Mouse (Mus musculus): Measurements from ENCODE around the gene Rims1. TPM values are rescaled to one million over a fixed set of nuclear protein-coding genes. Genes with fewer than 3 reads are reported as not detected.

Rims1 gene
- polyA plus RNA-seq (2014; fragmentation: Nextera tagmentation; extraction: Ambion mirVana), result 2.0 and 2.6 TPM in 2 replicates

DNA sequence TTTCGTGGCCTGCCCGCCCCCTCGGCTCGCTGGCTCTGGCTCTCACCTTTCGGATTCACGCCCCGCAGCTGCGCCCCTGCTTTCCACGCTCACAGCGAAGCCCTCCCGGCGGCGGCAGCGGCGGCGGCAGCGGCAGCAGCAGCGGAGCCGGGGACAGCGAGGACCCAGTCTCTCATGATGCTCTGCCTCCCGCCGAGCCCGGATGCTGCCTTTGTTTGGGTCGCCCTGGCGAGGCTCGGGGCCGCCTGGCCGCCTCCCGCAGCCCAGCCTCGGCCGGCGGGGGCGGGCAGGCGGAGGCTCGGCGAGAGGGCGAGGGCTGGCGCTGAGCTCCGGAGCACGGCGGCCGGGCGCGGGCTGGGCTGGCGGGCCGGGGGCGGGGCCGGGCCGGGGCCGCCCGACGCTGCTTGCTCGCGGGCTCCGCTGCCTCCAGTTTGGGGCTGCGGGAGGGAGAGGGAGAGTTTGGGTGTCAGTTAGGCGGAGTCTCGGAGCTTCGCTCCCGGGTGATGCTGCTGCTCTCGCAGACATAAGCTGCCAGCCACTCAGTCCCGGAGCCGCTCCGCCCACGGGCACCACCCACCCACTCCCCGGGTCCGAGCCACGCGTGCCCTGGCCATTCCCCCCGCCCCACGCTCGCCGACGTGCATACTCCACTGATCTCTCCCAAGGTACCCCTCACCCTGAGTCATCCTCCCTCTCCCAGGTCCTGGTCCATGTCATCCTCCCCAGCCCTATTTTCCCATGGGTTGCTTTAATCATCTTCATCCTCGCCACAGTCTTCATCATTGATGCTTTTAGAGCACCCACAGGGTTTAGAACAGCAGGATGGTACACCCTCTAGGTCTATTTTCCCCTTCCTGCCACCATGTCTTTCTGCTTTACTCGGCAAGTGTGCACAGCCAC, at the start of gene Rims1:
Gene Rims1, minus strand, starts transcription at position 269 of the 900 bp plus-strand sequence.
- peak within 1 kb of the TSS; percentile 81 for H3K9ac ChIP-seq (replicated peaks; ENCODE audit: low read length)
- no peaks in the 10 kb centered on the region for H3K36me3 ChIP-seq (replicated peaks; ENCODE audit: control insufficient read depth, insufficient read depth, low read depth, low read length)
- no peaks in the 10 kb centered on the region for H3K9me3 ChIP-seq (replicated peaks; ENCODE audit: control insufficient read depth, low read length)
- peaks cover 3% of the 10 kb centered on the region; the same call in 1 of the 2 replicates for H3K4me1 ChIP-seq (ENCODE audit: control insufficient read depth, insufficient read depth, low read length)
- ATAC-seq (replicated peaks; ENCODE audit: insufficient number of reproducible peaks, low FRiP score, low TSS enrichment, low read depth), result peak; percentile 93
- H3K27ac ChIP-seq (replicated peaks; ENCODE audit: low read depth, low read length), result no peak within 1 kb of the TSS
- 1% methylated on average over 57 of the region's 76 CpGs for WGBS
- H3K27me3 ChIP-seq (ENCODE audit: control insufficient read depth, insufficient read depth, low read length), result peaks cover 2% of the 10 kb centered on the region; the same call in 1 of the 2 replicates
- H3K4me2 ChIP-seq (ENCODE audit: low read depth, low read length), result peak within 1 kb of the TSS; percentile 90
- DNase-seq (ENCODE audit: low spot score), result peak; percentile 65
- H3K4me3 ChIP-seq (ENCODE audit: low read depth, low read length), result peak within 1 kb of the TSS; percentile 67

GRCm38 (mm10) chr1:22806626-22807096, 867 bp upstream of the Rims1 start:
- no peak for ATAC-seq (replicated peaks; ENCODE audit: insufficient number of reproducible peaks, low FRiP score, low TSS enrichment, low read depth)
- peaks cover 2% of the 10 kb centered on the region; the same call in 1 of the 2 replicates for H3K27me3 ChIP-seq (ENCODE audit: control insufficient read depth, insufficient read depth, low read length)
- H3K4me3 ChIP-seq (ENCODE audit: low read depth, low read length), result peak overlapping the region; percentile 67
- H3K27ac ChIP-seq (replicated peaks; ENCODE audit: low read depth, low read length), result no peak overlapping the region
- peak overlapping the region; percentile 81; the same call in 1 of the 2 replicates for H3K9ac ChIP-seq (replicated peaks; ENCODE audit: low read length)
- WGBS, result 26% methylated on average over 8 of the region's 8 CpGs
- no peak for DNase-seq (ENCODE audit: low spot score)
- no peaks in the 10 kb centered on the region for H3K9me3 ChIP-seq (replicated peaks; ENCODE audit: control insufficient read depth, low read length)
- no peaks in the 10 kb centered on the region for H3K36me3 ChIP-seq (replicated peaks; ENCODE audit: control insufficient read depth, insufficient read depth, low read depth, low read length)
- peak overlapping the region; percentile 90; the same call in 1 of the 2 replicates for H3K4me2 ChIP-seq (ENCODE audit: low read depth, low read length)
- H3K4me1 ChIP-seq (ENCODE audit: control insufficient read depth, insufficient read depth, low read length), result peaks cover 3% of the 10 kb centered on the region; the same call in 1 of the 2 replicates

- 7% methylated on average over 15 of the region's 15 CpGs for WGBS
- ATAC-seq (replicated peaks; ENCODE audit: insufficient number of reproducible peaks, low FRiP score, low TSS enrichment, low read depth) (peak; percentile 72), DNase-seq (ENCODE audit: low spot score) (peak; percentile 6)
- peak overlapping the region; percentile 90 for H3K4me2 ChIP-seq (ENCODE audit: low read depth, low read length)
- H3K36me3 ChIP-seq (replicated peaks; ENCODE audit: control insufficient read depth, insufficient read depth, low read depth, low read length), result no peaks in the 10 kb centered on the region
- peak overlapping the region; percentile 67 for H3K4me3 ChIP-seq (ENCODE audit: low read depth, low read length)
- H3K9ac ChIP-seq (replicated peaks; ENCODE audit: low read length), result peak overlapping the region; percentile 81
- H3K27me3 ChIP-seq (ENCODE audit: control insufficient read depth, insufficient read depth, low read length), result peaks cover 2% of the 10 kb centered on the region; the same call in 1 of the 2 replicates
- no peaks in the 10 kb centered on the region for H3K9me3 ChIP-seq (replicated peaks; ENCODE audit: control insufficient read depth, low read length)
- H3K4me1 ChIP-seq (ENCODE audit: control insufficient read depth, insufficient read depth, low read length), result peaks cover 3% of the 10 kb centered on the region; the same call in 1 of the 2 replicates
- no peak overlapping the region for H3K27ac ChIP-seq (replicated peaks; ENCODE audit: low read depth, low read length)
Observed at GRCm38 (mm10) chr1:22805025-22805725, 619 bp downstream of the Rims1 start.

DNA sequence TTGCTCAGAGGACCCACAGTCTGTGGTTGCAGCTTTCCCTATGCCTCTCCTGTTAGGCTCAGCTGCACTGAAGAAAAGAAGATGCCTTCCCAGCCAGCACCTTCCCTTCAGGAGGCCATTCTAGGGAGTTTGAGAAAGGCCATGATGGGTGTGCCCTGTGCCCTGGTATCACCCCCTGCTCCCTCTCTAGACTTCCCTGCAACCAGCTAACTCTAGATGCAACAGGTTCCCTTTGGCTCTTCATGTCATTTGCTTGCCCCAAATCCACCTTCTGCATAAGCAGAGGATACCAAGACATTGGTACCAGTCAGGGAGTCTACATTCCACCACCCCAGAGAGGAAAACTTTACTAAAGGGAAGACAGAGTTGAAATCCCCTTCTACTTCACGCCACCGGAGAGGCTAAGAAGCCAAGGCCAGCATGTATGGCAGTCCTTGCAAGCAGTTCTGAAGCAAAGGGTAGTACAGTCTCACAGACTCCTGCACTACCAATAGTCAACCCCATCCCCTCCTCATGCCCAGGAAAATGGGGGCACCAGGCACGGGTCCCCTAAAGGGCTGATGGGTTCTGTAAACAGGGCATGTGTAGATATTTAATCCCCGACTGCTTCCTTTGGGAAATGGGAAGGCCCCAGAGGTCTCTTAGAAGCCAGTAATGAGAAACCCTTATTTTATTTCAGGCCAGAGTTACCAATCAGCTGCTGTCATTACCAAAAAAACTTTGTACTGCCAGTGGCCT, 1.5 kb downstream of the Rims1 start:
- ATAC-seq (replicated peaks; ENCODE audit: insufficient number of reproducible peaks, low FRiP score, low TSS enrichment, low read depth) (no peak), DNase-seq (ENCODE audit: low spot score) (no peak)
- peaks cover 2% of the 10 kb centered on the region; the same call in 1 of the 2 replicates for H3K27me3 ChIP-seq (ENCODE audit: control insufficient read depth, insufficient read depth, low read length)

GRCm38 (mm10) chr1:22803471-22803870, 2.3 kb downstream of the Rims1 start:
- H3K9me3 ChIP-seq (replicated peaks; ENCODE audit: control insufficient read depth, low read length), result no peaks in the 10 kb centered on the region
- peaks cover 3% of the 10 kb centered on the region; the same call in 1 of the 2 replicates for H3K4me1 ChIP-seq (ENCODE audit: control insufficient read depth, insufficient read depth, low read length)
- no peak overlapping the region for H3K9ac ChIP-seq (replicated peaks; ENCODE audit: low read length)
- H3K27ac ChIP-seq (replicated peaks; ENCODE audit: low read depth, low read length), result no peak overlapping the region
- H3K4me2 ChIP-seq (ENCODE audit: low read depth, low read length), result no peak overlapping the region
- H3K36me3 ChIP-seq (replicated peaks; ENCODE audit: control insufficient read depth, insufficient read depth, low read depth, low read length), result no peaks in the 10 kb centered on the region
- 83% methylated on average over 2 of the region's 2 CpGs for WGBS
- ATAC-seq (replicated peaks; ENCODE audit: insufficient number of reproducible peaks, low FRiP score, low TSS enrichment, low read depth), result no peak
- no peak for DNase-seq (ENCODE audit: low spot score)
- H3K4me3 ChIP-seq (ENCODE audit: low read depth, low read length), result no peak overlapping the region
- H3K27me3 ChIP-seq (ENCODE audit: control insufficient read depth, insufficient read depth, low read length), result peaks cover 2% of the 10 kb centered on the region; the same call in 1 of the 2 replicates

More for the DNA sequence above, 1.5 kb downstream of the Rims1 start:
- H3K4me1 ChIP-seq (ENCODE audit: control insufficient read depth, insufficient read depth, low read length), result peaks cover 3% of the 10 kb centered on the region; the same call in 1 of the 2 replicates
- H3K36me3 ChIP-seq (replicated peaks; ENCODE audit: control insufficient read depth, insufficient read depth, low read depth, low read length), result no peaks in the 10 kb centered on the region
- no peak overlapping the region for H3K4me2 ChIP-seq (ENCODE audit: low read depth, low read length)
- no peak overlapping the region for H3K27ac ChIP-seq (replicated peaks; ENCODE audit: low read depth, low read length)
- WGBS, result 63% methylated on average over 4 of the region's 4 CpGs
- H3K9me3 ChIP-seq (replicated peaks; ENCODE audit: control insufficient read depth, low read length), result no peaks in the 10 kb centered on the region
- no peak overlapping the region for H3K9ac ChIP-seq (replicated peaks; ENCODE audit: low read length)
- H3K4me3 ChIP-seq (ENCODE audit: low read depth, low read length), result no peak overlapping the region

DNA sequence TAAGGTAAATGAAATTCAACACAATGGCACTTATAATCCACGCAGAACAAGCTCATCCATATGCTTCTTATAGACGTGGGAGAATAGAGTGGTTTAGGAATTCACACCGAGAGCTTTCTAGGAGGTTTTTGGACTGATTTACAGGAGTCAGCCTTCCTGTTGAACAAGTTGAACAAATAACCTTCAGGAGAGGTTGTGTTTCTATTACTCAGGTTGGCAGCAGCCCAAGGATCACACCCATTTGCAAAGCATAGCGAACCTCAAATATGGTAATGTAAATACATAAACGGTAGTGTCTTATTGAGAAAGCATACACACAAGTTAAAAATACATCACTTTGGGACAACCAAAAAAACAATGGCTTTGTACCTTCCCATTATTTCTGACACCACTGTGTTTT, 5.5 kb downstream of the Rims1 start:
- no peak overlapping the region for H3K4me3 ChIP-seq (ENCODE audit: low read depth, low read length)
- H3K4me2 ChIP-seq (ENCODE audit: low read depth, low read length), result no peak overlapping the region
- H3K4me1 ChIP-seq (ENCODE audit: control insufficient read depth, insufficient read depth, low read length), result peaks cover 3% of the 10 kb centered on the region; the same call in 1 of the 2 replicates
- DNase-seq (ENCODE audit: low spot score) (no peak), ATAC-seq (replicated peaks; ENCODE audit: insufficient number of reproducible peaks, low FRiP score, low TSS enrichment, low read depth) (no peak)
- H3K9me3 ChIP-seq (replicated peaks; ENCODE audit: control insufficient read depth, low read length), result no peaks in the 10 kb centered on the region
- H3K9ac ChIP-seq (replicated peaks; ENCODE audit: low read length), result no peak overlapping the region
- H3K27ac ChIP-seq (replicated peaks; ENCODE audit: low read depth, low read length), result no peak overlapping the region
- H3K27me3 ChIP-seq (ENCODE audit: control insufficient read depth, insufficient read depth, low read length), result no peaks in the 10 kb centered on the region
- H3K36me3 ChIP-seq (replicated peaks; ENCODE audit: control insufficient read depth, insufficient read depth, low read depth, low read length), result no peaks in the 10 kb centered on the region
- WGBS, result 88% methylated on average over 5 of the region's 5 CpGs

DNA sequence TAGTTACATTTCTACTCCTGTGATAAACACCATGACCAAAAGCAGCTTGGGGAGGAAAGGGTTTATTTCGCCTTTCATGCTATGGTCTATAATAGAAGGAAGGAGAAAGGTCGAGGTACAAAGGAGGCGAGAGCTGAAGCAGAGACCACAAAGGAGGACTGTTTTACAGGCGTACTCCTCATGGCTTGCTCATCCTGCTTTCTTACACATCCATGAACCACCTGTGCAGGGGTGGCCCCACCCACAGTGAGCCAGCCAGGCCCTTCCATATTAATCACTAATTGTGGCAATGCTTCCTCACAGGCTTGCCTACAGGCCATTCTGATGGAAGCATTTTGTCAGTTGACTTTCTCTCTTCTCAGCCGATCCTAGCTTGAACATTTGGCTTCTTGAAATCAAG, 8.7 kb downstream of the Rims1 start:
- Histone ChIP-seq H3K27ac (replicated peaks; ENCODE audit: low read depth, low read length) (no peak overlapping the region), H3K9ac (replicated peaks; ENCODE audit: low read length) (no peak overlapping the region), H3K27me3 (ENCODE audit: control insufficient read depth, insufficient read depth, low read length) (no peaks in the 10 kb centered on the region), H3K36me3 (replicated peaks; ENCODE audit: control insufficient read depth, insufficient read depth, low read depth, low read length) (no peaks in the 10 kb centered on the region), H3K9me3 (replicated peaks; ENCODE audit: control insufficient read depth, low read length) (no peaks in the 10 kb centered on the region), H3K4me1 (ENCODE audit: control insufficient read depth, insufficient read depth, low read length) (no peaks in the 10 kb centered on the region), H3K4me3 (ENCODE audit: low read depth, low read length) (no peak overlapping the region), H3K4me2 (ENCODE audit: low read depth, low read length) (no peak overlapping the region)
- ATAC-seq (replicated peaks; ENCODE audit: insufficient number of reproducible peaks, low FRiP score, low TSS enrichment, low read depth) (no peak), DNase-seq (ENCODE audit: low spot score) (no peak)
- 70% methylated on average over 5 of the region's 5 CpGs for WGBS

Data from embryonic facial prominence, embryonic 11.5 days (tissue).